Mouse (Mus musculus): ENCODE data around the gene BC051019. TPM values are rescaled to one million over a fixed set of nuclear protein-coding genes. Genes with fewer than 3 reads are reported as not detected.

BC051019 gene
- polyA plus RNA-seq, 1 experiment, result not detected

Other genes with a start within 250 kb of the BC051019 start
- 0.38 TPM in 1 of 2 replicates, not detected in the other for gene Trim66, start 215.7 kb downstream of the BC051019 start, polyA plus RNA-seq (2012; ENCODE audit: insufficient read depth, insufficient read length, missing spikeins)
- 113 and 190 TPM in 2 replicates for gene Rpl27a, start 204.7 kb downstream of the BC051019 start, polyA plus RNA-seq (2012; ENCODE audit: insufficient read depth, insufficient read length, missing spikeins)
- 6.9 and 13.4 TPM in 2 replicates for gene St5, start 20.2 kb downstream of the BC051019 start, polyA plus RNA-seq (2012; ENCODE audit: insufficient read depth, insufficient read length, missing spikeins)
- gene Akip1, start 20.2 kb downstream of the BC051019 start, polyA plus RNA-seq (2012; ENCODE audit: insufficient read depth, insufficient read length, missing spikeins), result 26.1 and 34.8 TPM in 2 replicates
- gene Ascl3, start 7.9 kb upstream of the BC051019 start, polyA plus RNA-seq (2012; ENCODE audit: insufficient read depth, insufficient read length, missing spikeins), result not detected in 2 replicates
- gene Tmem9b, start 29.0 kb upstream of the BC051019 start, polyA plus RNA-seq (2012; ENCODE audit: insufficient read depth, insufficient read length, missing spikeins), result 47.8 and 65.8 TPM in 2 replicates
- not detected in 2 replicates for gene Nrip3, start 58.2 kb upstream of the BC051019 start, polyA plus RNA-seq (2012; ENCODE audit: insufficient read depth, insufficient read length, missing spikeins)
- not detected in 2 replicates for gene Scube2, start 141.8 kb upstream of the BC051019 start, polyA plus RNA-seq (2012; ENCODE audit: insufficient read depth, insufficient read length, missing spikeins)
- 94.7 and 95.4 TPM in 2 replicates for gene Dennd5a, start 236.6 kb upstream of the BC051019 start, polyA plus RNA-seq (2012; ENCODE audit: insufficient read depth, insufficient read length, missing spikeins)